Mouse (Mus musculus): ENCODE measurements around the gene Gm17387. TPM values are rescaled to one million over a fixed set of nuclear protein-coding genes. Genes with fewer than 3 reads are reported as not detected.

The Gm17387 gene
- total RNA-seq, 2 experiments from 2014 or later, result not detected

GRCm38 (mm10) chr7:141077841-141078240, 48.9 kb downstream of the Gm17387 start, which contains the start of gene Pkp3:
Gene Pkp3 (plus strand): TSS chr7:141078218.
- DNase-seq, result no peak

- DNase-seq, result no peak
These were observed 49.9 kb downstream of the Gm17387 start for GRCm38 (mm10) chr7:141078876-141079275.

Other genes with a start within 250 kb of the Gm17387 start
- gene Syce1, start 241.3 kb upstream of the Gm17387 start, total RNA-seq (2021), result not detected
- 1 to 10 TPM; 2.3 to 2.6 TPM for gene Zfp941, start 207.0 kb upstream of the Gm17387 start, total RNA-seq (2021)
- gene Urah, start 194.1 kb upstream of the Gm17387 start, total RNA-seq (2021), result 10 to 100 TPM; 14.7 to 35.6 TPM
- under 1 TPM; 0.76 to 0.90 TPM for gene Scgb1c1, start 183.6 kb upstream of the Gm17387 start, total RNA-seq (2021)
- under 1 TPM in 1 of 2 experiments, not detected in 1; 0.24 TPM for gene Odf3, start 181.3 kb upstream of the Gm17387 start, total RNA-seq (2021)
- gene Gm45785, start 172.8 kb upstream of the Gm17387 start, total RNA-seq (2021), result under 1 TPM in 1 of 2 experiments, not detected in 1; 0.39 TPM
- gene Ric8a, start 172.2 kb upstream of the Gm17387 start, total RNA-seq (2021), result 10 to 100 TPM; 43.5 to 58.0 TPM
- 10 to 100 TPM; 29.1 to 33.5 TPM for gene Bet1l, start 171.6 kb upstream of the Gm17387 start, total RNA-seq (2021)
- gene Psmd13, start 147.2 kb upstream of the Gm17387 start, total RNA-seq (2021), result 100 to 1,000 TPM; 106 to 112 TPM
- gene Sirt3, start 146.8 kb upstream of the Gm17387 start, total RNA-seq (2021), result 10 to 100 TPM; 67.6 to 70.9 TPM
- 1,000 to 10,000 TPM; 2,860 to 2,972 TPM for gene Cox8b, start 128.7 kb upstream of the Gm17387 start, total RNA-seq (2021)
- gene Nlrp6, start 108.2 kb upstream of the Gm17387 start, total RNA-seq (2021), result 1 to 10 TPM; 4.9 to 7.9 TPM
- 10 to 100 TPM; 31.6 to 37.2 TPM for gene Pgghg, start 87.7 kb upstream of the Gm17387 start, total RNA-seq (2021)
- 1 to 10 TPM; 1.4 to 3.3 TPM for gene Ifitm5, start 78.8 kb upstream of the Gm17387 start, total RNA-seq (2021)
- gene Gm45717, start 73.2 kb upstream of the Gm17387 start, total RNA-seq (2021), result not detected
- 100 to 1,000 TPM; 418 to 468 TPM for gene Ifitm2, start 73.1 kb upstream of the Gm17387 start, total RNA-seq (2021)
- gene Ifitm1, start 61.9 kb upstream of the Gm17387 start, total RNA-seq (2021), result 10 to 100 TPM; 12.2 to 12.4 TPM
- gene Ifitm3, start 18.4 kb upstream of the Gm17387 start, total RNA-seq (2021), result 100 to 1,000 TPM; 131 to 136 TPM
- 1 to 10 TPM; 1.7 to 3.2 TPM for gene Ifitm6, start 11.2 kb upstream of the Gm17387 start, total RNA-seq (2021)
- 1 to 10 TPM; 2.0 to 5.1 TPM for gene B4galnt4, start 32.0 kb downstream of the Gm17387 start, total RNA-seq (2021)
- gene Pkp3, start 49.1 kb downstream of the Gm17387 start, total RNA-seq (2021), result 1 to 10 TPM in 1 of 2 experiments, under 1 TPM in 1; 0.94 to 1.5 TPM
- gene Sigirr, start 71.4 kb downstream of the Gm17387 start, total RNA-seq (2021), result 10 to 100 TPM in 1 of 2 experiments, 1 to 10 TPM in 1; 8.3 to 10.6 TPM
- gene Ano9, start 88.7 kb downstream of the Gm17387 start, total RNA-seq (2021), result under 1 TPM; 0.33 to 0.42 TPM
- 10 to 100 TPM; 51.0 to 57.2 TPM for gene Ptdss2, start 93.3 kb downstream of the Gm17387 start, total RNA-seq (2021)
- gene Rnh1, start 143.7 kb downstream of the Gm17387 start, total RNA-seq (2021), result 100 to 1,000 TPM; 150 to 155 TPM
- gene Hras, start 164.9 kb downstream of the Gm17387 start, total RNA-seq (2021), result 10 to 100 TPM; 87.8 to 91.9 TPM
- 1 to 10 TPM; 6.8 to 8.6 TPM for gene Lrrc56, start 165.0 kb downstream of the Gm17387 start, total RNA-seq (2021)
- gene Lmntd2, start 184.9 kb downstream of the Gm17387 start, total RNA-seq (2021), result under 1 TPM; 0.27 to 0.55 TPM
- 1 to 10 TPM; 6.5 to 7.8 TPM for gene Rassf7, start 186.7 kb downstream of the Gm17387 start, total RNA-seq (2021)
- gene Phrf1, start 199.7 kb downstream of the Gm17387 start, total RNA-seq (2021), result 10 to 100 TPM; 69.9 to 75.3 TPM
- 1 to 10 TPM; 3.7 to 4.8 TPM for gene Irf7, start 237.3 kb downstream of the Gm17387 start, total RNA-seq (2021)
- 1 to 10 TPM; 5.6 to 6.9 TPM for gene Cdhr5, start 247.7 kb downstream of the Gm17387 start, total RNA-seq (2021)